Mouse (Mus musculus): ENCODE measurements at regions not wholly inside any gene's neighbourhood (a gene's known extent, or its start where the extent isn't known, plus 50 kb on each side); places are given as distances from the start of the nearest gene placed in this dataset.

DNA sequence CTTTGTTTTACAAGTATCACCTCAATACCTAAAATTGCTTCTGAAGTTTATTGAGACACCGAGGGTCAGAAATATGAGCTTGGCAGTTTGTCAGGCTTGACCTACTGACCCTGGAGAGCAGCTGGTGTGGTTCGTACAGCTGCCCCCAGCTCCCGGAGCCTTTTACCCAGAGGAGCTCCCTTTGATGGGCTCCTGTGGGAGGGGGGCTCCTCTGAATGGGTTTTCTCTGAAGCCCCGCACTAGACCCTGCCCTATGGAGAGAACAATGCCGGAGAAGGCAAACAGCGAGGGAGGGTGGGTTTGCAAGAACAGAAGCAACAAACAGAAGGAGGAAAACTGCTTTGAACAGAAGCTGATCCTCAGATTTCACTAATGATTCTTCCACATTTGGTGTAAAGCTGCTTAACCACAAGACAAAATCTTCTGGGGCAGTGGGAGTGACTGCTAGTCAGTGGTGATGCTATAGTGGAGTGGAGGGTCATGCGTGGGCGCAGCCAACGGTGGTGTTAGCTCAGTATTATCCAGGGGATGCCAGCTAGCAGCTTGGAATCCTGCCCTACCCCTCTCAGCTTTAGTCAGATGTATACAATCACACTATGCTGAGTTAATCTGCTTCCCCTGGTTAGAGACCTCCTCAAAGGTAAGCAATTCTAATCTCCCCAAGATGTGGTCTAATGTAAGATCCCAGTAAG is 95.3 kb upstream of the Cxcr4 start:
- no peak for DNase-seq
- intact Hi-C loops (cut with DNase I), result no loop called here

DNA sequence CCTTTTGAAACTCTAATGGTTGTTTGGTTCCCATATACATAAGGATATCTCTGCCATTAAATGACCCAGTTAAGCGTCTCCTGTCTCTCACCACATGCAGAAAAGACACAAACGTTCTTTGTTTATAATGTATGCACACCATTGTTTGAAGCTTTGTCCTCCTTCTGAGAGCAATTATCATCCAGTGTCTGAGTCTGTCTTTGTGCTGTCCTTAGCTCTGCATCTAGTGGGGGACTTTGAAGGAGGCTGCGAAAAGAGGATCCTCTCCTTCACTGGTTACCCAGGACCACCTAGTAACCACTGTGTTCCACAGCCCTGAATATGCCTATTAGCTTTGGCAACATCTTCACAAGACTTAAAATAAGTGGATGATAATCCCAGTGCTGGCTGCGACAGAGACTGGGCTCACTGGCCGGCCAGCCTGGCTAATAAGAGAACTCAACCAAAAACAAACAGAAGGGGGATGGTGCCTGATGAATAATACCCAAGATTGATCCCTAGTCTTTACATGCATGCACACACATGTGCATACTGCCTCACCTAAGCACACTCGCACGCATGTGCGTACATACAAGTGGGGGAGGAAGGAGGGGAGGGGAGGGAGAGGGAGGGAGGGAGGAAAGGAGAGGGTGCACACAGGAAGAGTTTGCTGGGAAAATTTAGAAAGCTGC is 93.5 kb upstream of the Cxcr4 start:
- DNase-seq, result no peak
- intact Hi-C loops (cut with DNase I), result no loop called here

DNA sequence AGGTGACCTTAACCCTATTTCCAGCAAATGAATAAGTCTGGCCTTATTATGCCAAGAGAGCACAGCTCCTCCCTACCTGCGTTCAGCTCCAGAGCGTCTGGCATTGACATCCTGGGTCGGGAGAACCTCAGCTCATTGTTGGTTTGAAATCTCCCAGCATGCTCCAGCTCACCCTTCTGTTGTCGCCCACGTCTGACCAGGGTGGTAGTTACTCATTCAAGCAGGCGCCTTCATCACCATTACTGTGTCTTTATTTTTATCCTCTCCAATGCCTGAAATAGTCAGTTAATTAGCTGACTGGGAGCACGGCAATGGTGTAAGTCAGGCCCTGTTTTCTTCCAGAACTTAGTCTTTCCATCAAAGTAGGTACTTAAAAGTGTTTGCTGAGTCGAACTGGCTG is 90.8 kb upstream of the Cxcr4 start:
- no peak for DNase-seq
- intact Hi-C loops (cut with DNase I), result no loop called here

DNA sequence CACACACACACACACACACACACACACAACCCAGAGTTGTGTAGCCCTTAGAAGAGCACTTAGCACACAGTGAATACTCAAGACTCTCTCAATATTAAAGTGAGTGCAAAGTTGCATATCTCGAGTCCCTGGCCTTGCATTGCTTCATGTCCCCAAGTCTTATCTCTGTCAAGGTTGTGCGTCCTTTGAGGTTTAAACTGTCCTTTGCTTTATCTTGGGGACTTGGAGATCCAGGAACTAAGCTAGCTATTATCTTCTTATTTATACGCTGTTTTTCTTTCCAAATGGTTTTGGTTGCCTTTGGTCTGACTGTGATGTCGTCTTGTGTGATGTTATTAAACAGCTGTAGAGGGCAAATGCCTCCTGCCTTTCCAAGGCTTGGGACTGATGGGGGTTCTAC is 89.2 kb upstream of the Cxcr4 start:
- no peak for DNase-seq
- intact Hi-C loops (cut with DNase I), result no loop called here

DNA sequence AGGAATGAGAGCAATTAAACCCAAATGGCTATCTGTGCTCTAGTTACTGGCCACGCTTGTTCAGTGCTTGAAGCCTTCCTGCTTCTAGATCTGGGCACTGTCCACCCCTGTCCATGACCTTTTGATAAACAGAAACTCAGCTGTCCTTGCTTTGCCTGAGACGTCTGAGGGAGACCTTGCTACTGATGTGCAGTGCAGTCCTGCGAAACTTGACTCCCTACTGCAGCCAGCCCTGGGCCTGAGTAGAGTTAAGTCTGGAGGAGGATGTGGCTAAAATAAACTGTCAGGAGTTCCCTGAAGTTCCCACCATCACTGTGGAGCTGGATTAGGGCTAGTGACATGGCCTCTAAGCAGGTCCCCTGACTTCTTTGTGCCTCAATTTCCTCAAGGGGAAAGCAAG is 88.4 kb upstream of the Cxcr4 start:
- intact Hi-C loops (cut with DNase I), result no loop called here
- DNase-seq, result no peak

DNA sequence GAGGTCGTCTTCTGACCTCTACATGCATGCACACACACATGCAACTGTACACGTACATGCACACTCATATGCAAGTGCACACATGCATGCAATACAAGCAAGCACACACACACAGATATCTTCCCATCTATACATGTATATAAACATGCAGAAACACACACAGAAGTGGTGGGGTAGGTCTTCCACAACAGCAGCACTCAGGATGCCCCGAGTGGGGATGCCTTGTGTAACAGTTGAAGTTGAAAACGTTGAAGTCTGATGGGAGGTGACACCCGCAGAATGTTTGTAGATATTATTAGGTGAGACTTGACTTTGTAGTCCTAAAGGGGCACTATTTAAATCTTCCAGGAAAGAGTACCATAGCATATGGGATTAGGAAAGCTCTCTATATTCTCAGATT is 87.9 kb upstream of the Cxcr4 start:
- DNase-seq, result no peak
- intact Hi-C loops (cut with DNase I), result no loop called here

DNA sequence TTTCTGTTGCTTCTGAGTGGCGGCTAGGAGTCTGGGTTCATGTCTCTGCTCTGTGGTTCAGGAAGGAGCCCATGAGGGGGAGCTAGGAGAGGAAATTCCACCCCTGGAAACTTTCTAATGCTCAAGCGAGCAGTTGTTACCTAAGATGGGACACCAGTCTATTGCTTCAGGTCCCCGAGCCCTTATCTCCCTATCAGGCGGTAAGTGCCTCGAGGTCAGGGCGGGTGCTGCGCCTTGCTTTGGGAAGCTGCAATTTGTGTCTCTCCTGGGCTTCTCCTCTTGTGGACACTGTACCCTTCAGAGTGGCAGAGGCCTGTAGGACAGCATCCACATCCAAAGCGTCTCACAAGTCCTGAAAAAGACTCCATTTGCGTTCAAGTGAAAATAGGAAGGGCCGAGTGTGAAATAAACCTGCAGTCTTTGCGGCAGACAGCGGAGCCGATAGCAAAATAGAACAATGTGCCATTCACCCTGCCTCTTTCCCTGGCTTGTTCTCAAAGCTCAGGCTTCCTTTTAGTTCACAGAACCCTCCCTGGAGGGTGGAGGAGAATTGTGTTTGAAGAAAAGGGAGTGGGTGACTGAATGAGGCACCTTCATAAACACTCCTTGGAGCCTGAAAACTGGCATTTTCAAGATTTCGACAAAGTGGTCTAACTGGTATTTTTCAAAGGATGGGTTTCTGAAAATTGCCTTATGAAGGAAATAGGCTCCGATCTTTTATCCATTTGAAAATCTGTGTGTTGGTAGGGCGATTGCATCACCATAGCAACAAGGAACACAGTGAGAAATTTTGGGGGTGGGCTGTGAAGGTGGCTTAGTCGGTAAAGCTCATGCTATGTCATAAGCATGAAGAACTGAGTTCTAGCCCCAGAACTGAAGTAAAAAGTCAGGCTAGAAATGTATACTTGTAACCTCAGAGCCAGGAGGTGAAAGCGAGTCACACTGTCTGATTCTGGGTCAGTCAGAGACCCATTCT is 87.2 kb upstream of the Cxcr4 start:
- no peak for DNase-seq
- intact Hi-C loops (cut with DNase I), result no loop called here

DNA sequence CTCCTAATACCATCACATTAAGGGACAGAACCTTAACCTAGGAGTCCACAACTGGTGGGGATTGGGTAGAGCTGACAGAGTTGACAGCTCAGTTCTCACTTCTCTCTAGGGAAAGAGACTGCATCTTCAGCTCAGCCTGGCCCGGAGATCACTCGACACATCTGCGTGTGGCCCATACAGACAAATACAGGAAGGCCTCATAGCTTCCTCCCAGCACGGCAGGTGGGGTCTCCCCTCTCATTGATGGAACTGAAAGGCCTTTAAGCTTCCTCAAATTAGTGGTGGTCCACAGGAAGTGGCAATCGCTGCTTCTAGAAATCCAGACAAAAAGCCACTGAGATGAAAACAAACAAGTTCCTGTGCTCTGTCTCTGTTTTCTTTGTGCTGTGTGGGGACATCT is 83.4 kb upstream of the Cxcr4 start:
- intact Hi-C loops (cut with DNase I), result no loop called here

DNA sequence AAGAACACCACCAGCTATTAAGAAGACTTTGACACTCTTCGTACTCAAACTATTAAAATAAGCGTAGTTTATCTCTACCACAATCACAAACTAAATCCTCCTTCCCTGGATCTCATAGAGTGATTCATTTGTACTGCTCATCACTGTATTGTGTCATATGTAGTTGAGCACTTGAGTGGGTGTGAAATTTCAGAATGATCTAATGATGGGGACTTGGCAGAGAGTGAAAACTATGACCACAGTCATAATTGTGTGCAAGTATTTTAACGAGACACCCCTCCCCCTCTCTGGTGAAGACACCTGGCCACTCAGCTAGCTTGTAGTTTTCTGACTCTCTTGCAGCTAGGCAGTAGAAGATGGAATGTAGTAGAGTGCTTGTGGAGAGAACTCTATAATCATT is 80.2 kb upstream of the Cxcr4 start:
- no peak for DNase-seq
- intact Hi-C loops (cut with DNase I), result no loop called here

More for the DNA sequence above, 83.4 kb upstream of the Cxcr4 start:
- DNase-seq, result no peak

DNA sequence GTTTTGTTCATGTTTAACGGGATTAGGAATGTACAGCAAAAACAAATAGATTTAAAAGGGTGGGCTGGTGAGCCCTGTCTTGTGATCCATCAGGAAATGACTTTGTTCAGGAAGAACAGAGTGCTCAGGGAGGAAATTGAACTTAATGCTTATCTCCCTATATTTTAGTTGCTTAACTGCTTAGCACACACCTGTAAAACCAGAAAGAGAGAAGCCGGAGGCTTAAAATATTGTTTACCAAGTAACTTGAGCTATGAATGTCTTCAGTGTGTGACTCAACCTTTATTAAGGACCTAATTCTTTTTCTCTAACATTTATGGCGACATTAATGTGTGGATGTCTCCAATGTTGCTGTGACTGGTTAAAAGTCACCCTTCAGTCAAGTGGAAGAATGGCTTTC is 79.4 kb upstream of the Cxcr4 start:
- DNase-seq, result no peak
- intact Hi-C loops (cut with DNase I), result no loop called here

DNA sequence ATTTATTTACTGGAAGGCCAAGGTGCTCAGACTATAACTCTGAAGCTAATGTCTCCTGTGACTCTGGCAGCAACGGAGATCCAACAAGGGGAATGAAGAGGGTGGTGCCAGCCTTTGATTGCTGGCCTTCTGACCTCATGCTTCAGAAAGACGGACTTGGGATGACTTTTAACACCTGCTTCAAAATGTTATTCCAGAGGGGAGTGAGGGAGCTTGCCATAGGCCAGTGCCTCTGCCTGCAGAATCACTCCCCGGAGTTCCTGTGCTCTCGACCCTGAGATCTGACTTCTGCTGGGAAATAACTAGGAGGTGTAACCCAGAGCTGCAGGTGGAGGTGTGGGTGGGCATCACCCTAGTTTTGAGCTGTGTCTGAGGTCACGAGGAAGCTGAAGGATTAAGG is 78.9 kb upstream of the Cxcr4 start:
- no peak for DNase-seq
- intact Hi-C loops (cut with DNase I), result no loop called here

DNA sequence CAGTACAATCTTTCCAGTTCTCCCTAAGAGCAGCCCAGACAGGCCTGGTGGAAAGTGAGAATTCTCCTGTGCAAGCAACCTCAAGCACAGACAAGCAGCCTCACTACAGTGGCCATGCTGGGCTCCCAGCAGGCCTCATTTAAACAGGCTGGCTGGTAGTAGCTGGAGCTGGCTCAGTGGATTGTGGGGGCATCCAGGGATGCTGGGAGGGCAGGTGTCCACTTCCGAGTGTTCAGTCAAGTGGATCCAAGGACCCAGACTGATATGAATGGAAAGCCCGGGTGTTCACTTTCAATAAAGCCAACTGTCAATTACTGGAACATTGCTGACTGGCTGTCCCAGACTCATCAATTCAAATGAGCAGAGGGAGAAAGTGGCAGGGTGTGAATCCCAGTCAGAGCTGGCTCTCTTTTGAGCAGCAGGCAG is 77.2 kb upstream of the Cxcr4 start:
- no peak for DNase-seq
- intact Hi-C loops (cut with DNase I), result no loop called here

DNA sequence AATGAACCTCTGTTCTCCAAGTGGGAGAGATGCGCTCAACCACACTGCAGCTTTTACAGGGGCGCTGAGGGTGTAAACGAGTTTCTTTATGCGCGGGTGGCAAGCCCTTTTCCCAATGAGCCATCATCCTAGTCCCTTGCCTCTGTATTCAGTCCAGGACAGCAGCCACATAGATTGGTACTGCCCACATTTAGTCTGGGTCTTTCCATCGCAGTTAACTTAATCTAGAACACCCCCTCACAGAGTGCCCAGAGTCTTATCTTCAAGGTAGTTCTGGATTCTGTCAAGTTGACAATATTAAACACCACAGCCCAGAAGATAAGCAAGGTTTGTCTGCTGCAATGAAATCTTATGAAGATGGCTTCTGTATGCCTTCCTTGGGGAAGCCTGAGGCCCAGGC is 76.6 kb upstream of the Cxcr4 start:
- intact Hi-C loops (cut with DNase I), result no loop called here
- DNase-seq, result no peak

DNA sequence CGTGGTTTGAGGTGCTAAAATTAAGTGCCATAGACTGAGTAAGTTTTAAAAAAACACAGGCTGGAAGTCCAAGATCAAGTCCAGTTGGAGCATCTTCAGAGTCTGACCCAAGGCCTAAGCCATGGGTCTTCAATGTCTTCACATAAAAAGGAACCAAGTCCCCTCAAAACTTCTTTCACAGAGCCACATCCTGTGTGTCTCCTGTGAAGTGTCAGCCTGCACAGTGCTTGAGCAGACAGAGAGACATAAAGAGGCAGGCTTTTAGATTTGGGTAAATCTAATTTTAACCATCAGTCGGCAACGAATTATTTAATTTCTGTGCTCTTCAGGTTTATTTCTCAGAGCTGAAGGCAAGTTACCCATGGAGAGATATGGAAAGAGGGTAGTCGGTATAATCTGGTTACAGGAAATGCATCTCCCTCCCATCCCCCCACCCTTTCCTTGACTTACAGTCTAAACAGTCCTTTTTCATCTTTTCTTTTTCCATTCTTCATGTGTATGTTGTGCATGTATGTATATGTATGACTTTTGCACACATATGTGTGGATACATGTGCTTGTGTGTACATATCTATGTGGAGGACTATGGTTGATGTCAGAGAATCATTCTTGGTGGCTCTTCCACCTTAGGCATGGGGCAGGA is 75.1 kb upstream of the Cxcr4 start:
- intact Hi-C loops (cut with DNase I), result no loop called here
- no peak for DNase-seq

DNA sequence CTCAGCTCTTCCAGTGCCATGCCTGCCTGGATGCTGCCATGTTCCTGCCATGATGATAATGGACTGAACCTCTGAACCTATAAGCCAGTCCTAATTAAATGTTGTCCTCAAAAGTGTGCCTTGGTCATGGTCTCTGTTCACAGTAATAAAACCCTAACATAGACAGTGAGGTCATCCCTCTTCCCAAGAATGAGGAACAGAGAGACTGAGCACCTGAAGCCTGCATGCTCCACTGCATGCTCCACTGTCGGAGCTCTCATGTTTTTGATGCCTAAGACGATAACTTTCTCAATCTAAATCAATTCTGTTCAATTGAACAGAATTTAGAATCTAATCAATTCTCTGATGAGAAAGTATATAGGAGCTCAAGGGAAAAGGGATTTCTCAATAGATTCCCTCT is 71.1 kb upstream of the Cxcr4 start:
- intact Hi-C loops (cut with DNase I), result no loop called here
- DNase-seq, result no peak

DNA sequence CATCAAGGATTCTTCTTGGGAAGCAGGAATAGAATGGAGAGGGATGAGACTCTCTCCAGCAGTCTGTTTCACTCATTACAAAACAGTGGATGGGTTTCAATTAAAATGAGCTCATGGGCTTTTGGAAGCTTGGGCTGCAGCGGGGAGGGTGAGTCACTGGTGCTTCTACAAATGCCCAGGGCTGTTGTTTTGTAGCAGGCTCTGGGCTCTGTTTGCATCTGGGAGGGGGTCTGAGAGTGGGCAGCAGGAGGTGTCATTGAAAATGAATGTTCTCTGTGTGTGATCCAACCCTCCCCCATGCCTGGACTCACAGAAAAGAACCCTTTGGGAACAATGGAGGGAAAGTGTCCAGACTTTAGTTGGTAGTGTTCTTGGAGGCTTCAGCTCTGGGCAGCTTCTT is 67.8 kb upstream of the Cxcr4 start:
- no peak for DNase-seq
- intact Hi-C loops (cut with DNase I), result no loop called here

DNA sequence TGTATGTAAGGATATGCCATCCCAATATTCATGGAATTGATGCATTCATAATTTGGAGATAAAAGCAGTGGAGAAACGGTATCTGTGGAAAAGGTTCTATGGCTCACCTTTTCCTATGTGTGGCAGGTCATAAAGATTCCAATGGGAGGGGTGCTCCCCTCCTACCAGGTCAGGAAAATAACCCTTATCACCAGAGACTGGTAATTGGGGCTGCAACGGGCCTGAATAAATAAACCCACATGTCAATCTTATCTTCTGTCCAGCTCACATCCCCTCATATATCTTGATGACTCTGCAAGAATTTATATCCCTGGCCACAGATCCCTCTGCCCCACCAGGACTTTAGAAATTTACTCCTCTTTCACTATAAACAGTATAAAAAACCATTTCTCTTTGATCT is 66.7 kb upstream of the Cxcr4 start:
- intact Hi-C loops (cut with DNase I), result no loop called here
- no peak for DNase-seq

DNA sequence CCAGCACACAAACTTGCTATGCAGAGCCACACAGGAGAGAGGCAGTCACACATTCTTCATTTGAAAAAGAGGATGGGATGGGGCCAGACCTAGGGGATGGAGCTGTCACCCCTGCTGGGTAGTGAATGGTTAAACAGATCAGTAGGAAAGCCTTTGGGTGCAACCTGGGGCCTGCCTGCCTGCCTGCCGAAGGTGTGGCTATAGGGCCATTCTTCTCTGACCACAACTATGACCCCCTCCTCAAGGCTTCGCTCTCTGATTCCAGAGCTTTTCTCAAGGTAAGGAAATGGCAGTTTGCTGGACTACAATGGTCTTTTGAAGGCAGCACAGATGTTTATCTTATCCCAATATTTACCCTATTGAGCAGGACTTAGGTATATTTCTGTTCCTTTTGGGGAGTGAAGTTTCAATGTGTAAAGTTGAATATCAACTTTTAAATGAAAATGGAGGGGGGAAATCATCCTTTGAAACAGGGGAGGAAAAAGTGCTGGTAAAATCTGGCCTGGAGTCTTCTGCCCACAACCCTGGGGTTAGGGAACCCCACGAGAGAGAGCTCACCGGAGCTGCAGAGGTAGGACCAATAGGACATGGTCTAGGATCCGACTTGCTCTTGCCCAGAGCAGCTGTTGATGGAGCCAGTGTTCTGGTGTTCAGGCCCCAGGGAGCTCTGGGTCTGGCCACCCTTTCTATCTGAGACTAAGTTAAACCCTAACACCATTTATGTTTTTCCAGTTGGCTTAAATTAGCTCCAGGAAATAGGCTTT is 62.2 kb upstream of the Cxcr4 start:
- intact Hi-C loops (cut with DNase I), result no loop called here
- DNase-seq, result no peak

DNA sequence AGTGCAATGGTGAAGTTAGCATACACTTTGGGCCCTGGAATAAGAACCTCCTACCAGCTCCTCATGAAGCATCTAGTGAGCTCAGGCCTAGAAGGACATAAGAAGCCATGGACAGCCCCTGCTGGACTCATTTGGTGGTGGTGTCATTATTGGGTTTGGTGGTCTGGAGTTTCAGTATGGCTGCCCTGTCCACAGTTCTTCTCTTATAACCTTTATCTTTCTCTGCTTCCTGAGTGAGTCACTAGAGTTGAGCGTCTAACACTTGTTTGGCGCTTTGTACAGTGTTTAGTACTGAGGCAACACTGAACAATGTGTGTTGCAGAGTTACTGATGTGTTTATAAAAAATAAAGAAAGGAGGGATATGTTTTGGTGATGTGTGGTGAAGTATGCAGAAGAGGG is 58.5 kb upstream of the Cxcr4 start:
- DNase-seq, result no peak
- intact Hi-C loops (cut with DNase I), result no loop called here

DNA sequence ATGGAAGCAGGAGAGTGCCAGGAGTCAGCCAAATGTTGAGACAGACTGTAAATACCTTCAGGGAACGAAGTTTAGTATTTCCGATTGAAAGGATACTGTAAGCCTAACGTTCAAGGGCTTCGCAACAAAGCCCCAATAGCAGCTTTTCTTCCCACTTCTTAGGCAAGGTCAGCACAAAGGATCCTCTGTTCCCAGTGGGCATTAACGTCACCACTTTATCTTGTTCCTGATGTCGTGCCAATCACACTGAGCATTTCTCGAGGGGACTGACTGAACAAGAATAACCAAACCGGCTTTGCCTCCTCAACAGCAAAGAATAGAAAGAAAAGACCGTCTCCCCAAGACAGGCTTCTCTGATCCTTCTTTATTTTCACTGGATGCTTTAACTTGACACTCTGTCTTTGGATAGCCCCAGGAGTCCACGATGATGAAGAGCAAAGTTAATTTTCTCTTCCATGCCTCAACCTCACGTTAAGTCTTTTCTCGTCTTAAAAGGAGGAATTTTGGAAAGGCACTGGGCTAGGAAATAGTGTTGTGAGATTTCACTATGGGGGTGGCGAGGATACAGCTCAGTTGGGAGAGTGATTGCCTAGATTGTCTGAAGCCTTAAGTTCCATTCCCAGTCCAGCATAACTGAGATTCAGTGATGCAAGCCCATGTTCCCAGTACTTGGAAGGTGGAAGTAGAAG is 57.5 kb upstream of the Cxcr4 start:
- peak; percentile 26 to 33 for DNase-seq
- intact Hi-C loops (cut with DNase I), result no loop called here

Measured in heart, postnatal 10 days (tissue).